Mouse (Mus musculus) T-cell, adult 2 months (primary cell): Measurements from ENCODE around the gene Bsg.
"Not testable (repeated sequence)": the region's sequence is repeated elsewhere in the genome, so short reads cannot be mapped to it uniquely, and the experiment has no call there.

ENCODE experiments used
- DNase-seq: peaks from one replicate; pipeline ENCODE4 v3.0.0; 2022; ENCODE audit warnings: low spot score

The Bsg gene

DNA sequence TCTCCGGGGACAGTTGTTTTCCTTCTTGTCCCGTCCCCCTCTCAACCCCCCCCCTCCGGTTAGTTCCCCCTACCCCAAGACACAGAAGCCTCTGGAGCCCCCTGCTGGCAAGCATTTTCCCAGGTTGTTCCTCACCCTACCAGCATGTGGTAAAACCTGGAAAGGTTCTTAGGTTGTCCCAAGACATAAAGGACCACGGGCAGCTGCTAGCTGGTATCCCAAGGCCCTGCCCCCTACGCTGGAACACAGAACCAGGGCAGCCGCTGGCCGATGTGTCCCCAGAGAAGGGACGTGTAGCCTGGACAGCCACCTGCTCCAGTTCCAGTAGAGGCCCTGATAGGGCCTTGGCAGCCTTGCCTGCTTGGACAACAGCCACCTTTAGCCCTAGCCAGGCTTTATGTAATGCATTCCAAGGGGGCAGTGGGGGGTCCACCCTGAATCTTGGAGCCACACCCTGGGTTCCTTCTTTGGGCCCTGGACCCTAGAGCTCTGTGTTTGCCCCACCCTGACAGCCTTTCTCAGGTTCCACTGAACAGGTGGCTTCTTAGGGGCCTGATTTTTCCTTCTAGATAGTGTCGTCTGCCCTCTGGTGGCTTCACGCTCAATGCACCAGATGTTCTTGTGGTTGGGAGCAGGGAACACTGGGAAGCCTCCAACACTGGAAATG lies 21.2 kb upstream of the Bsg start:
- DNase-seq, result peak; percentile 31

DNA sequence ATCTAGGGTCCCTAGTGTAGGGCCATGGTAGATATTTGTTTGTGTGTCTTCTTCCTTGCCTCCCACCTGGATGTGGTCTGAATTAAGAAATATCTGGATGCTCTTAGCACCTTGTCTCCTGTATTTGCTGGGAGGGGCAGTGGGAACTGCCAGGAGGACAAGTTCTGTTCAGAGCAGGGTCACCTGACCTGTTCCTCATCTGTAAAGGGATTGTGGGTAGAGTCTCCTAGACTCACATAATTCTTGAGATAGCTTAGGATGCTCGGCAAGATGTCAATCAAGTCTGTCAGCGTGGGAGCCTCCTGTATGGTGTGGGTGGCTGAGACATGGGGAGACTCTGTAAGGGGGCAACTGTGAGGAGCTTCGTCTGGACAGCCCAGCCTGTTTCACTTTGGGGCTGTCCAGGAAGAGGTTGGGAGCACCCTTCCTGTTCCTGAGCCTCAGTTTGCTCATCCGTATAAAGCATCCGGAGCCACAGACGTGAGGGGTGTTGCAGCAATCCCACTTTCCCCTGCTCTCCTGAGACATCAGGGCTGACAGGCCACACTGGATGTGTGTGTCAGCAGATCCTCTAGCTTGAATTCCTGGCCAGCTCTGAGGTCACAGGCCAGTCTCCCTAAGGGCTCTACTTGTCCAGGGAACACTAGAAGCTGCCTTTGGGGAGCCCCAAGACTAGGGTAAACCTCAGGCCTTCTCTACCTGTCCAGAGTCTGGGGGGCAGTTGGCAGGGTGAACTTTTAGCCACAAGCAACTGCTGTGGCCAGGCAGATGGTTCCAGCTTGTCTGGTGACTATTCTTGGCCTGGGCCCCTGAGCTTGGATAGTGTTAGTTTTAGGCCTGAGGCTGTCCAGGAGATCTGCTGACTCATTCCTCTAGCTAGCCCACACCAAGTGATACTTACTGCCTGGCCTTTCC lies 20.3 kb upstream of the Bsg start:
- DNase-seq, result no peak

DNA sequence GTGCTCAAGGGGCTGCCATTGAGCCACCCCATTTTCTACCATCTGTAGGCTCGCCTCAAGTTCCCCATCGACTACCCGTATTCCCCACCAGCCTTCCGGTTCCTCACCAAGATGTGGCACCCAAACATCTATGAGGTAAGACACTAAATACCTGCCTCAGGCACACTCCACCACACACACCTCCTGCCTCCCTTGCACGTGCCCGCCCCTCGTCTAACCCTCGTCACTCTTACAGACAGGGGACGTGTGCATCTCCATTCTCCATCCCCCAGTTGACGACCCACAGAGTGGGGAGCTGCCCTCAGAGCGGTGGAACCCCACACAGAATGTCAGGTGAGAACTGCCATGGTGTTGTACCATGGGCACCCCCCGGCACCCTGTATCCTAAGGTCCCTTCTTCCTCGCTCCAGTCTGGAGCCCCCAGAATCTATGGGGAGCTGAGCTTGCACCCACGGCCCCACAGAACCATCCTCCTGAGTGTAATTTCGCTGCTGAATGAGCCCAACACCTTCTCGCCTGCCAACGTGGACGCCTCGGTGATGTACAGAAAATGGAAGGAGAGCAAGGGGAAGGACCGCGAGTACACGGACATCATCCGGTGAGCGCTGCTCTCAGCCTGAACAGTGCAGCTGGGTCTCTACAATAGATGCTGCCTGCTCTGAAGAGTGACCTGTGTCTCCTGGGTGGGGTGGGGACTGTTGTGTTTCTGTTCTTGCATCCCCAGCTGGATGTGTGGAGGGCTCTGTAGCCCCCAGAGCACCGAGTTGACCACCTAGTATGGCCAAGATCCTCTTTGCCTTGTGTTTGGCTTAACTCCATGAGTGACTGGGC lies 19.3 kb upstream of the Bsg start:
- no peak for DNase-seq

DNA sequence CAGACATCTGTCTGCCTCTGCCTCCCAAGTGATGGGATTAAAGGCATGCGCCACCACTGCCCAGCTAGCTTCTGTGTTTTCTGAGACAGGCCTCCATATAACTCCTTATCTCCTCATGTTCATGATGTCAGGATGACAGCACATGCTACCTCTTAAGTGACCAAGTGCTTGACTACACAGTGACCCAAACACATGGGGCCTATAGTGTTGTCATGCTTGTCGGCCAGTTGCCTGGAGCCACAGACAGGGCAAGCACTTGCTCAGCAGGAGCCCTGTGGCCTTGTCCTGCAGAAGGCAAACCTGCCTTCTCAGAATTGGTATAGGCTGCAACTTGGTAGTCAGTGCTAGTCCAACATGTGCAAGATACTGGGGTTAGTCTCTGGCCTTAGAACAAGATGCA lies 18.1 kb upstream of the Bsg start:
- DNase-seq, result no peak

DNA sequence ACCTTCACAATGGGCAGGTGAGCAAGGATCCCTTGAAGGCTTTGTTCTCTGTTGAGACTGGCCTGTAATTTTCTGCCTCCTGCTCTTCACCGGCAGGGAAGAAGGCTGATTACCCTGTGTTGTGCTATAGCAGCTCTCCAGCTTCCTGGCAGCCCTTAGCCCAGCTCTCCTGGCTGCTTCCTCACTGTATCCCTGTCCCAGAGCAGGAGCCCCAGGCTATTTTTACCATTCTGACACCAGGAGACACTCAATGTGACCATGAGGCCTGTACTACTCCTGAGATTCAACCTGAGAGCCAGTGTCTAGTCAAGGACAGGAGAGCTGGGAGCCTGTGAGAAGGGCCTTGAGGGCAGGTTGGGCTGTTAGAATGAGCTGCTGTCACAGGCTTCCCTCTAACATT lies 17.6 kb upstream of the Bsg start:
- no peak for DNase-seq

DNA sequence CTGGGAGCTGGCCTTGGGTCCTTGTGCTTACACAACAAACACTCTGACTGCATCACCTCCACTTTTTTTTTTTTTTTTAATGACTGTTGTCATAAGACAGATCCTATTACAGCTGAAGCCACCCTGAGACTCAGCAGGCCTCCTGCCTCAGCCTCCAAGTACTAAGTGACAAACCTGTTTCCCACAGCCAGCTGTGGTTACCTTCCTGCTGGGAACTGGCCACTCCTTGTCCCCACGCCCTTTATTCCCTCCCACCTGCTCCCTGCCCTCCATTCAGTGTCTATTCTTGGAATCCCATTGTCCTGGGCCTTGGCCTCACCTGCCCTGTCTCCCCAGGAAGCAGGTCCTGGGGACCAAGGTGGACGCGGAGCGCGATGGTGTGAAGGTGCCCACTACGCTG lies 16.8 kb upstream of the Bsg start:
- no peak for DNase-seq

DNA sequence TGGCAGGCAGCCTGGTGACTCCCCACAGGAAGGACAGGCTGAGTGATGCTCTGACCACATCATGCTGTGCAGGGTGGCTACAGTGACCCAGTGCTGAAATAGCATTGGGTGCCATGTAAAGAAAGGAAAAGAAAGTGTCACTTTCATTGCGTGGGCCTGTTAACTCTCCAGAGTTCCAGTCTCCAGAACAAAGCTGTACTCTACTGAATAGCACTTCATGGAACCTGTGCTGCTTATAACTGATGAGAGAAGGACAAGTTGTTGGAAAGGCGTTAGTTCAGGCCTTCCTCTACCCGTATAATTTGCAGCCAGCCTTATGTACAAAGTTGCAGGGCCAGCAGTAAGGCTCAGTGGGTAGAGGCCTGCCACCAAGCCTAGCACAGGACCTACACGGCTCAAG lies 15.6 kb upstream of the Bsg start, which contains the start of gene Gzmm:
Gene Gzmm, plus strand, starts transcription at position 301 of the 400 bp plus-strand sequence.
- no peak for DNase-seq

DNA sequence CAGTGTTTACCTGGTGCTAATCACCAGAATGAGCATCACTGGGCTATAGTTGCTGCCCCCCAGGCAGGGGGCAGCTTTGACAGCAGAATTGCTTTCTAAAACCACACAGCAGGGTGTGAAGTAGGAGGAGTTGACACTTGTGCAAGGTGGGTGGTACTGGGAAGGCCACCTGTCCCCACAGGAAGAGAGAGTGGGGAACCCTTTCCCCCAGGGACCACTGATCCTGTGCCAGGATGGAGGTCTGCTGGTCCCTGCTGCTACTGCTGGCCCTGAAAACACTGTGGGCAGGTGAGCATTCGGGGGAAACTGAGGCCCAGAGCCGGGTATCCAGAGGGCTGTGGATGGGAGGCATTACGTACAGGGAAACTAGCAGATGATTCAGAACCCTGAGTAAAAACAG lies 15.1 kb upstream of the Bsg start:
- DNase-seq, result no peak

DNA sequence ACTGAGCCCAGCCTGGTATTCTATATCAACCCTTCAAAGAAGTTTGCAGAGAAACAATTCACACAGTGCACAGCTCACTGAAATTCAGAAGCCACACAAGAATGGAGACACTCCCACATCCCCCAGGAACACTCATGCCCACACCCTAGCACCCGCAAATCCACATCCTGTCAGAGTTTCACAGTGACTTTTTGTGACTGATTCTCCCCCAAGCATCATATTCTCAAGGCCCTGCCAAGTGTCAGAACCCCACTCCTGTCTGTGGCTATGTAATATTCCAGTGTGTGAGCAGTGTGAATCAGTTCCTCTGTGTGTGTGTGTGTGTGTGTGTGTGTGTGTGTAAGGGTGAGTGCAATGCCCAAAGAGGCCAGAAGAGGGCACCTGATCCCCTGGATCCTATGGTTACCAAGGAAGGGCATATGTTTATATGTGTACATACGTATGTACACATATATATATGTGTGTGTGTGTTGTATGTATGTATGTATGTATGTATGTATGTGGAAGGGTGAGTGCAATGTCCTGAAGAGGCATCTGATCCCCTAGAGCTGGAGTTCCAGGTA lies 12.2 kb upstream of the Bsg start:
- peak; percentile 45 for DNase-seq

DNA sequence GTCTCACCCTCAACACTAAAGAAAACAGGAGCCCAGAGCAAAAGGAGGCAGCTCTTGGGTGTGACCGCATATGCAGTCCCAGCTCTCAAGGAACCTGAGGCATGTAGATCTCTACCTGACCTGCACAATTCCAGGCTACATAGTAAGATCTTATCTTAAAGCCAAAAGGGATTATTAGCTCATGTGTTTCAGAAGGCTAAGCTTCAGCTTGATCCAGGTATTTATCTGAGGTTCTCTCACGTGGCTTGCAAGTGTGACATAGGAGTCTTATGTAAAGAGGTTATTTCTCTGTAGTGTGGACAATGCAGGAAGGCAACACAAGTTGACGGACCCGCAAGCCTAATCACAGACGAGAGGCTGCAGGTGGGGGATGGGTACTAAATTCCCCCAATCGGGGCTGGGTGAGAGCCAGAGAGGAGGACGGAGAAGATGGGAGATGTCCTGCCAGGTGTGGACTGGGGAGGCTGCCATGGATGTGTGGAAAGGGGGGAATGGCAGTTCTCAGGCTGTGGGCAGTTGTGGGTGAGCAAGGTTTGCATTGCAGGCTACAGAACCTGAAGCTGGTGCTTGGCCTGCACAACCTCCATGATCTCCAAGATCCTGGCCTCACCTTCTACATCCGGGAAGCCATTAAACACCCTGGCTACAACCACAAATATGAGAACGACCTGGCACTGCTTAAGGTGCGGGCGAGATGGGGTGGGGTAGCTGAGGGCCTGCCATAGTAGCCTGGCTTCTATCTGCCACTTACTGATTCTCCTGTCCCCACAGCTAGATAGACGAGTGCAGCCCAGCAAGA lies 10.5 kb upstream of the Bsg start:
- DNase-seq, result no peak

DNA sequence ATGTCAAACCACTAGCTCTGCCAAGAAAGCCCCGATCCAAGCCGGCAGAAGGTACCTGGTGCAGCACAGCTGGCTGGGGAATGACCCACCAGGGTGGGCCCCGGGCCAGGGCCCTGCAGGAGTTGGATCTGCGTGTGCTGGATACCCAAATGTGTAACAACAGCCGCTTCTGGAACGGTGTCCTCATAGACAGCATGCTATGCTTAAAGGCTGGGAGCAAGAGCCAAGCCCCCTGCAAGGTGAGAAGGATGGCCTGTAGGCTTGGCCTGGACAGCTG lies 10.0 kb upstream of the Bsg start:
- no peak for DNase-seq

DNA sequence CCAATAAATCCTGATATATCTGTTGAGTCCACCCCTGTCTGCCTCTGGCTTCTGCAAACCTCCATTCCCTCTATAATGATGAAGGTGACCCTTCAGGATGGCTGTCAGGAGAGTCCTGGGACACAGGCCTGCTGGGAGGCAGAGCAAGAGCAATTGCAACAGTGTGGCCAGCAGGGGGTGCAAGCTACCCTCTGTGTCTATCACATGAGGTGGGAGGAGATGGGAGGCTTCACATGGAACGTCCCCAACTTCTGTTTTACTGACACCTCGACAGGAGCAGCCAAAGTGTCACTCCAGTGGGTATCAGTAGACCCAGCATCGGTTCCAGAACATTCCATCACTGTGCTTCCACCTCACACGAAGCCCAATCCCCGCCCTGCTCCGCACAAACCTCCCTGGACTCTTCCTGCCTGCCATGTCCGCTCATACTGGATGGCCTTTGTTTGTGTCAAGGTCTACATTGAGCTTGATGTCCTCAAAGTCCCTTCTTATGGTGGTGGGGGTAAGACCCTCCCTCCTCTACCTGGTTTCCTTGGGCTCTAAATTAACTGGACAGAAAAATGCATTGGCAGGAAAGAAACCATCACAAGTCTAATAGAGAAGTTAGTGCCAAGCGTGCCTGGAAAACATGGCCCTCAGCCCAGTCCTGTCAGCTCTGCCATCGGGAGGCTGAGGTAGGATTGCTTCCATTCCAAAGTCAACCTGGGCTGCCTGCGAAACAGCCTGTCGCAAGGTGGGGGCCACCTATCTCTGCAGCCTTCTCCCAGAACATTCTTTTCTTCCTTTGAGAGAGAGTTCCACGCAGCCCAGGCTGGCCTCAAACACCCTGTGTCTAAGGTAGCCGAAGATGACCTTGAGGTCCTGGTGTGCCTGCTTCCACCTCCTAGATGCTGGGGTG lies 8.8 kb upstream of the Bsg start:
- peak; percentile 67 for DNase-seq

DNA sequence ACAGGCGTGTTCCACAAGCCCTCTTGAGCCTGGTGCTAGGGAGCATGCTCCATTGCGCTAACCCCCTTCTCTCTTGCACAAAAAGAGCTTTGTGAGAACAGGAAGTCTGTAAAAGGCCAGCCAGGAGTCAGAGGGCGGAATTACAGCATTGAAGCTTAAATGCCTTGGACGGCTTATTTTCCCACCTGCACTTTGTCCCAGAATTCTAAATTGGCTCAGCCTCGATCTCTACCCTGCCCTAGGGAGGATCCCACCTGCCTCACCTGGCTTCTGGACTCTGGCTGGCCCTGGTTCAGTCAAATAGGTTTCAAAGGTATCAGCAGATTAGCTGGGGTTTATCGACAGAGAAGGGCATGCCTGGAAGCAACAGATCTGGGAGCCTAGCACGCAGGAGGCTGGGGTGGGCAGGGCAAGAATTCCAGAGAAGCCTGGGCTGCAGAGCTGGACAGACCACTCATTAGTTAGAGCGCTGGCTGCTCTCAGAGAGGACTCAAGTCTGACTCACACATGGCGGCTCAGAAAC lies 8.1 kb upstream of the Bsg start:
- DNase-seq, result no peak

DNA sequence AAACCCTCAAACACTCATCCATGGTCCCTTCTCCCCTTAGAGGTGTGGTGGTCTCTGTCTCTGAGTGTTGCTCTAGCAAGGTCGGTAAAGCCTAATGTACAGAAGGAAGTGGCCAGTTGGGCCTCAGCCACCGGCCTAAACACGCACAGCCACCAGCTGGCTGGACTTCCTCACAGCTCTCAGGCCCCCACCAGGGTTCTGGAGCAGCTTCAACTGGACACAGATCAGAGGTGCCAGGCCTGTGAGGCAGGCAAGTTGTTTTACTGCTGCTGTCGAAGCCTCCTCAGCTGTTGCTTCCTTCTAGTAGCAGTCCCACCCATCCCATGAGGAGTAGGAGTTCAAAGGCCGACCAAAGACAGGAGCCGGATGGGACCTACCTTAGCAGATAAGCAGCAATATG lies 6.4 kb upstream of the Bsg start:
- no peak for DNase-seq

DNA sequence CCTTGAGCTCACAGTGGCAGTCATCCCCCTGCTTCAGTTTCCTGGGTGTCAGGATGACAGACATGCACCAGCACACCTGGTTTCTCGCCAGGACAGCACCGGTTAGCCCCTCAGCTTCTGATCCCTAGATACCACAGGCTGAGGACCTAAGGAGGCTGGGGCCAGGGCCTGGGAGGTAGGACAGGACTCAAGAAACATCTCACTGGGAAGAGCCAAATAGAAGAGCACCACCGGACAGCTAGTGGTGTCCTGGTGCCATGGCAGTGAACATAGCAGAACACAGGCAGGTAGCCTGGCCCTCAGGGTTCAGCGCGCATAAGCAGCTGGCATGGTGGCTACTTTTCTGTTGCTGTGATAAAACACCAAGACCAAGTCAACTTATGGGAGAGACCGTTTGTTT lies 5.8 kb upstream of the Bsg start:
- no peak for DNase-seq

DNA sequence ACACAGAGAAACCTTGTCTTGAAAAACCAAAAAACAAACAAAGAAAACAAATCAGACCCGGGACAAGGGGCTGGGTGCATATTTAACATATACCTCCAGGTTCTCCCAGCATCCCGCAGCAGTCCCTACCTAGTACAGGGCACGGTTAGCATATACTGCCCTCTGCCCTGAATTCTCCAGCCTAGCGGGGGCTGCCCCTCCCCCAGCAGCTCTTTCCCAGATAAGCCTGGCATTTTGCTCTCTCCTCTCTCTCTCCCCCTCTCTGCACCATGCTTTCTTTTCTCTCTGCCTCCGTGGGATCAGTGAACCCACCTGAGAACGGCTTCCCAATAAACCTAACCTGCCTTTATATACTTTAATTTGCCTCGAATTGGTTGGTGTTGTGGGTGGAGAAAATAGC lies 3.6 kb upstream of the Bsg start:
- no peak for DNase-seq

DNA sequence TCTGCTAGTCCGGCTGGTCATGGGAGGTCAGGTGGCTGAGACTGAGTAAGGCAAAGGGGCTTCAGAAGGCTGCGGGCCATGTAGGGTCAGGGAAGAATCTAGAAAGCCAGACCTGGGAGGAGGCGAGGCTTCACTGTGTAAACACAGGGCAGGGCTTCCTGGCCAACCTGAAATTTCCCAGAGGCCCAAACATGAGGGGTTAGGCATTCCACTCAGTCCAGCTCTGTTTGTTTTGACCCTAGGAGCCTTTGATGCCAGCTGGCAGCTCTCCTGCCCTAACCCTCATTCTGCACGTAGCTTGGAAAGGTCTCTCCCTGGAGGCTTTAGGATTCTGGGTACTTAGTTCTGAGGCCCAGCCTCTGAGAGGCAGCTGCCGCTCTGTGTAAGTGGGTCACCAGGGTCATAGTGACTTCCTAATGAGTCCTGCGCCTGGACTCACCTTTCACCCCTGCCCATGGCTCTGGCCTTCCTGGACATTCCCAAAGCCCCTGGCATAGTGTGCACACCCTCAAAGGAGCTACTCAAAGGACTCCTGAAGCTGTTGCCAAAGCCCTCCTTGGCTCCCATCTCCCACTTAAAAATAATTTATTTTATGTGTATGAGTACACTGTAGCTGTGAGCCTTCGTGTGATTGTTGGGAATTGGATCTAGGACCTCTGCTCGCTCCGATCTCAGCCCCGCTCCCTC lies 2.7 kb upstream of the Bsg start:
- DNase-seq, result no peak

DNA sequence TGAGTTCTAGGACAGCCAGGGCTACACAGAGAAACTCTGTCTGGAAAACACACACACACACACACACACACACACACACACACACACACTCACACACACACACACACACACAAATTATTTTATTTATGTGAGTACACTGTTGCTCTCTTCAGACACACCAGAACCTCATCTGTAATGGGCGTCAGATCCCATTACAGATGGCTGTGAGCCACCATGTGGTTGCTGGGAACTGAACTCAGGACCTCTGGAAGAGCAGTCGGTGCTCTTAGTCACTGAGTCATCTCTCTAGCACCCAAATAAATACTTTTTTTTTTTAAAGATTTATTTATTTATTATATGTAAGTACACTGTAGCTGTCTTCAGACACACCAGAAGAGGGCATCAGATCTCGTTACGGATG lies 1.3 kb upstream of the Bsg start:
- not testable (repeated sequence) for DNase-seq

DNA sequence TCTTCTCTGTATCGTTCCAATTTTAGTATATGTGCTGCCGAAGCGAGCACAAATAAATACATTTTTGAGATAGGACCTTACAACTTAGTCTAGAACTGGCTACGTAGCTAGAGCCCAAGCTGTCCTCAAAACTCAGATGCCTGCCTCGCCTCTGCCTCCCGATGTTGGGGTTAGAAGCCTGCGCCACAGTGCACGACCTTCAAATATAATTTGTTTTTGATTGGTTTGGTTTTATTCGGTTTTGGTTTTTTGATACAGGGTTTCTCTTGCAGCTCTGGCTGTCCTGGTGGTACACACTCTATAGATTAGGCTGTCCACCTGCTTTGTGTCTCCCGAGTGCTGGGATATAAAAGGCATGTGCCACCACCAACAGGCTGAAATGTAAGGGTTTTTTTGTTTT lies 750 bp upstream of the Bsg start:
- DNase-seq, result no peak

DNA sequence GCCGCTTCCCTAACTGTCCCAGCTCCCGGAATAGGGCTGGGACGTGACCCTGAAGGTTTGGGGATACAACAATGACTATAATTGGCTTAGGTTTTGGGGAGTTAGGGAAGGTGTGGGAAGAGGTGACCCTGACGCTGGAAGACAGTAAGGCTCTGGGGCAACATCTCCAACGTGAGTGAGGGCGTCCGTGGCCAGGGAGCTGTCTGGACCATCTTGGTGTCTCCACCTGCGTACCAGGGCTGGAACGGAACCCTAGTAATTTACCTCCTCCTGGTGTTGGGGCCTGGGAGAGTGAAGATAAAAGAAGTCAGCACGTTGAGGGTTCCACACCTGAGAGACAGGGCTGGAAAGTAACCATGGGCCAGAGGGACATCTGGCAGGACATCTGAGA lies 674 bp downstream of the Bsg start:
- no peak for DNase-seq
